Mouse (Mus musculus) skeletal muscle tissue, adult 2 months (tissue): ENCODE measurements around the gene Spry2.
A peak's percentile ranks its signal among the peaks of the same experiment; 100 is the strongest.

Experiments
- DNase-seq: peaks from one replicate; pipeline ENCODE4 v3.0.0-alpha.2; 2012; ENCODE audit warnings: low read depth, low spot score

The Spry2 gene

DNA sequence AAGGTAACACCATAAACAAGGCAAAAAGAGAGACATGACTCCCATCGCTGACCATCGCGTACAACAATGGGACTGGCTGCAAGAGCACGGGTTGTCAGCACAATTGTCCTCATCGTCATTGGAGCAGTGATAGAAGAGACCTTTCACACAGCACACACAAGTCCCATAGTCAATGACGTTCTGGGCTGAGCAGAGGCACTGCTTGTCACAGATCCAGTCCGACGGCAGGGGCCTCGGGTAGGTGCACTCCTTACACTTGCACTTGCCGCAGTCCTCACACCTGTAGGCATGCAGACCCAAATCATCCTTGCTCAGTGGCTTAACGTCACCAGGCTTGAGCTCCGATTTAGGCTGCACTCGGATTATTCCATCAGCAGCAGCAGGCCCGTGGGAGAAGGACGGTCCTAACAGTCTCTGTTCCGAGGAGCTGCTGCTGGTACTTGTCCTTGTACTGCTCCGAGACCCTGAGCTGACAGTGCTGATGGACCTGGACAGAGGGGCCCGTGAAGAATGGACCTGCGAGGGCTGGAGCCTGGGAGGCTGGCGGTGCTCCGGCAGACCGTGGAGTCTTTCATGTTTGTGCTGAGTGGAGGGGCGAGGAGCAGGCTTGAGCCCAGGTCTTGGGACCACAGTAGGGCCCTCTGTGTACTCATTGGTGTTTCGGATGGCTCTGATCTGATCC is 3.5 kb downstream of the Spry2 start:
- DNase-seq, result no peak

DNA sequence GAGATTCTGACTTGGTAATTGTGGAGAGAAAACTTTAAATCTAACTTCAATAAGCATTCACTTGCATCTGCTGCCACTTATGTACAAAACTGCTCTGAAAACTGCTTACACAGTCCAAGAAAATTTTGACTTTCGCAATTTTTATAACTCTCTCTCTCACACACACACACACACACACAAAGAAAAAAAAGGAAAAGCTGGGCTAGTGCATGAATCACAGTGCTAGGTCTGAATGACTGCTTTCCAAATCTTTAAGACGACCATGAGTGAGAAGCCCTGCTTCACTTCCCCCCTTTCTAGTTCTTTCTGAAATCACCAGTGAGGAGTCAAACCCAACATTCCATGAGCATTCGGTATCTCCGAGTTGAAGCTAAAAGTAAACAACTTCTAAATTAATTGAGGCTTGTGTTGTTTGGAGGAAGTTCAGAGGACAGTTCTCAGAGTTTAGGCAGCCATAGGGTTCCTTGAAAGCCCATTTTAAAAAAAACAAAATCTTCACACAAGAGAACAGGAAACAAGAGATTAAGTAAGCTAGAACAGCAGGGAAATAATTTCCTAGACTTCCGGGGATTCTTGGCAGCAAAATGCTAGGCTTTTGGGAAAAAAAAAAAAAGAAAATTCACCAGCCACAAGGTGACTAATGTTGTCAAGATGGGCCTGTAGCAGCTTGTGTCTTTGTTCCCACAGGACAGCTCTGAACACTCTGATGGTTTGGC is 5.9 kb downstream of the Spry2 start:
- peak; percentile 32 for DNase-seq

DNA sequence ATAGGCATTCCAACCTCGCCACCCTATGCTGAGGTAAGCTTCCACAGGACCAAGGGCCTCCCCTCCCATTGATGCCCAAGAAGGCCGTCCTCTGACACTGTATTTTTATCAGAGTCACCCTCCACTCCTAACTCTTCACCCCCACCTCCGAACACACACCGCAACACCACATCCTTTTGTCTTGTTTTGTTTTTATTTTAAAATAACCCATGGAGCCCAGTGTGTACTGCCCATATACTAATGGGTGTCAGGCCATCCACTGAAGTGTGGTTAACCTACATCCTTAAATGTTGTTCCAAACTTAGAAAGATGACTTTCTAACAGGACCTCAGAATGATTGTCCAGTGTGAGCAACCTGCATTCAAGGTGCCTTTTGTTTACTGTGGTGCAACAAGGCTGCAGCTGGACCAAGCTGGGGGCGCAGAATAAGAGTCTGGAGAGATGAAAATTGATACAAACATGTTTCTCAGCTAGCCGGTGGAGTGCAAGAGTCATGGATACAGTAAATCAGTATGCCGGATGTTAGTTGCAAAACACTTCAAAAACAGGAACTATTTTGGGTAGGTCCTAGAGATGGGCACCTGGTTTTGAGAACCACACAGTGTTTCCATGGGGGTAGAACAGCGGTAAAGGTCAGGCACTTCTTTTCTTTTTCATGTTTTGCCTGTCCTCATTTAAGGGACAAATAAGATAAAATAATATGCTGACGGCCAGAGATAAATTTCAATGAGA is 9.8 kb downstream of the Spry2 start:
- DNase-seq, result no peak

DNA sequence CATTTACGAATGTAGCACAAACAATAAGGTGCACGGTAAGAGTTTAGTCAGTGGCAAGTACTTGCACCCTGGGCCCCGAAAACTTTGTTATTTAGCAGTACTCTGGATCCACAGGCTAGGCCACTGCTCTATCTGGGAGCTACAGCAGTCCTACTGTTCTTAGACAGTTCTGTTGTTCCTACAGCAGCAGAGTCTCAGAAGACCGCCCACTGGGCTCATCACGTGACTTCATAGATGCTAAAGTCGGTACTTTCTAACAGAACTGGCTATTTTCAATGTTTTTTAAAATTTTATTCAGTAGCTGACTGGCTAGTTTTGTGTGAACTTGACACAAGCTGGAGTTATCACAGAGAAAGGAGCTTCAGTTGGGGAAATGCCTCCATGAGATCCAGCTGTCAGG is 11.4 kb downstream of the Spry2 start:
- DNase-seq, result no peak

DNA sequence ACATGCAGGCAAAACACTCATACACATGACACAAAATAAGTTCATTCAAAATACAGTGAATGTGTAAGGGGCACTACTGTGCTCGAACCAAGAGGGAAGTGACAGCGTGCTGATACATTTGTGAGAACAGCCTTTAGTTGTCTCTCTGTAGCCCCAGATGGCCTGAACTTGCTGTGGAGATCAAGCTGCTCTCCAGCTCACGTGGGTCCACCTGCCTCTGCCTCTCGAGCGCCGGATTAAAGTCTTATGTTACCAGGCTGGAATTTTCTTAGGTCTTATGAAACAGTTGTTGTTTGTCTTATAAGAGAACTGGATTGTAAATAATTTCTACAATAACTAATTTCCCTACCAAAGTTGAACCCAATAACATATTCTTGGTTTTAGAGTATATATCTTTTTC is 13.4 kb downstream of the Spry2 start:
- no peak for DNase-seq

DNA sequence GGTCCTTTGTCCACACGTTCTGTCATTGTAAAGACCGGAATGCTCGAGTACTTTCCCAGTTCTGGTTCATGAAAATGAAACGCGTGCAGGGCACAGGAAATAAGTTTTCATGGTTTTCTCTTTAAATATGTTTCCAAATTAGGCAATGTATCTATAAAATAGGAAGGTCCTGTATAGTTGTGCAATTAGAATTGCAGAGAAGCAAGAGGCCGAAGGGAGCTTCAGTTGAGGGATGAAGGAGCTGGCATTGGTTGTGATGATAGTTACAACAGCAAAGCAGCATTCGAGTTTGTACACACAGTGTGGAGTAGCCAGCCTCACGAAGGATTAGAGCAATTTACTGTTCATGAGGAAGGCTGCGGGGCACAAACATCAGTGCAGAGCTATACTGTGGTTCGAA is 18.3 kb downstream of the Spry2 start:
- no peak for DNase-seq

DNA sequence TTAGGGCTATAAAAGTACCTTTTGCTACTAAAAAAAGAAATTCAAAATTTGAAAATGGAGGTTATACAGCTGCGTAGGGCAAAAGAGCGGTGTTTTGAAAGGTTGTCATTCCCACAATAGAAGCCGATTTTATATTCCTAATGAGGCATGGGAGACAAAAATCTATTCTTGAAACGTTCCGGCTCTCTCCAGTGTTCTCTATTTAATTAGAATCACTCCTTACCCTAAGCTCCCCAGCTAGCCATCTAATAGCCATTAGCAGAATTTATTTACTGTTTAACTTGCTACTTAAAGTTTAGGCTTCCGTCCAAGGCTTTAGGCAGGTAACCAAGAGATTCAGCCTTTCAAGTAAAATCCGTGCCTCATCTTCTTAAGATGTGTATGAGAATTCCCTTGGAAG is 20.2 kb downstream of the Spry2 start:
- DNase-seq, result no peak

DNA sequence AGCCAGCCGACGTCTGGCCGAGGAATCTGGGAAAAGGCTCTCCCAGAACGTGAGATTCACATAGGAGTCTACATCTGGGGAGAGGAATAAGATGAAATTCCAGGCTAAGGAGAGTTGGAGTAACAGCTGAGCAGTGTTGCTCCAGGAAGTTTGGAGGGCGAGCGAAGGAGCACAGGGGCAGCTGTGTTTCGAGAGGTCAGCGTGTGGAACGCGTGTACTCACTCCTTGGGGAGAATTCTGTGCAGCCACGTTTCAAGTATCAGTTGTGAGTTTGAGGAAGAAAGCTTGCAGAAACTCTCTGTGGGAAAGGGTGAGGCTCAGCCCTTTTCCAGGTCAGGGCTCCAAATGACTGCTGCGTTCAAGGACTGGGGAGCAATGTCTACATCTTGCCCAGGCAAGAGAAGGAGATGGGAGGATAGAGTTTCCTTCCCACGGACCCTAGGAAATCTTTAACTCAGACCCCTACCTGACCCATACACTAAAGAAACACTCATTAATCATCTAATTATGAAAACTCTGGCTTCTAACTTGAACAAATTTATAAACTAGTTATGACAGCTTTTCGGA is 26.2 kb downstream of the Spry2 start:
- DNase-seq, result peak; percentile 18

DNA sequence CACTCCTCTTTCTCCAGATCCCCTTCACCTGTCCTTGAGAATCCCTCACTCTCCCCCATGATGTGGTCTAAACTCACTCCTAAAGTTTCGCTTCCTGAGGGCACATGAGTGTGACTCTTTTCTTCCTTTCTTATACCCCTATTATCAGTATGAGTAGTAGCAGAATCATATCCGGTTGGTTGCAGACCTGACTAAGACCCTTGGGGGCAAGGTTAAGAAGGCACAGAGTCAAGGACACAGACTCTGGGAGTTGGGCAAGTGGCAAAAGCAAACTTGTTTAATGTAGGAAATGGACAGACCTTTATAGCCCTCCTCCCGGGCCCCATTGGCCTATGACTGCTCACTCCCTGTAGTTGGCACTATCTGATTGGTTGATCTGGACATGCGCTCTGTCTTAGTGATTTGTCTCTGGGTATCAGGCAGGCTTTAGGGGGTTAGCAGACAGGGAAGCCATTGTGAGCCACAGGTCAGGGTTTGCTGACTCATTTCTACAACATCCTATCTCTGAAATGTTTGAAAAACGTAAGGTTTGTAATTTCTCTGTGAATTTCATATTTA is 31.2 kb downstream of the Spry2 start:
- DNase-seq, result no peak

DNA sequence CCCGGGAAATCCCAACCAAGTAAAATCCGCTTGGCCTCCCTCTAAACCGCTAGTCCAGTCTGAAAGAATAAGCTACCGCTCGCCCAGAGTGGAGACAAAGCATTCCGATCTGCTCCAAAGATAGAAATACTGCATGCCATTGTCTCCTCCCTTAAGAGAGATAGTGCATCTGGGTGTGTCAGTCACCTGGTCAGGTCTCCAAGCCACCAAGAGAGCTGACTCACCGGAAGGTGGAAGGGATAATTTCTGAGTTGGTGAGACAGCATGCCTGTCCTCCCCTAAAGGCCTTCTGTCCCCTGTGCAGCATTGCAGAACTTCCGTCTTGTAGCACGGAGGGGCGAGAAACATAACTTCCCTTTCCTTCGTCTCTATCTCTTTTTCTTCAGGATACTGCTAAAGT is 34.4 kb downstream of the Spry2 start:
- no peak for DNase-seq

DNA sequence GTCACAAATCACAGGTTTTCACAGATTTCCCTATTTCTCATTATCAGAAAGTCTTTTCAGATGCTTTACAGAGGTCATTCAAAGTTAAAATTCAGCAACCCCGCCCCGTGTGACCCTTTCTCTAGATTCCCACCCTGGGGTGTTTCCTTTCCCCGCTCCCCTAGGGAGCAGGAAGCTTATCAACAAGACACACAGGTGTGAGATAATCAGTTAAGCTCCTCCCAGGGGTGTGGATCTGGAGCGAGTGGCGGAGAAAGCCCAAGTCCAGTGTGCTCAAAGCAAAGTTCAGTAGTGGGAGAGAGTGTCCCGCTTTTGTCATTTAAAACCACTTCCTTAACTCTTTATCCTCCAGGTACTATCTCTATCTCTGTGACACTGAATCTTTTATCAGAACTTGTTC is 35.7 kb downstream of the Spry2 start:
- no peak for DNase-seq

DNA sequence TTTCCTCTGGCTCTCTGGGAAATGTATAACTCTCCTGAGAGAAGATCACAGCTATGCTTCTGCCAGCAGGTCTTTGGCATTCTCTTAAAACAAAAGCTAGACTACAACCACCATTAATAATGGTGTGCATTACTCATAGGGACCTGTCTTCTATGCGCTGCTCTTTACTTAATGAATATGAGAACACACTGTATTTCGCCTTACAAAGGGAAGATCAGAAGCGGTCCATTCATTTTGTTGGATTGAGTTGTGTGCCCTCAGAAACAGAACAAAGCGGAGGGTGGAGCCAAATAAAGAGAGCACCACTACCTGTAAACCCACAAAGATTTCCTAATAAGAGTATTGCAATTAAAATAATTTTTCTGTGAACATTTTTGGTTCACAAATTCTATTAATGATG is 36.3 kb downstream of the Spry2 start:
- no peak for DNase-seq

DNA sequence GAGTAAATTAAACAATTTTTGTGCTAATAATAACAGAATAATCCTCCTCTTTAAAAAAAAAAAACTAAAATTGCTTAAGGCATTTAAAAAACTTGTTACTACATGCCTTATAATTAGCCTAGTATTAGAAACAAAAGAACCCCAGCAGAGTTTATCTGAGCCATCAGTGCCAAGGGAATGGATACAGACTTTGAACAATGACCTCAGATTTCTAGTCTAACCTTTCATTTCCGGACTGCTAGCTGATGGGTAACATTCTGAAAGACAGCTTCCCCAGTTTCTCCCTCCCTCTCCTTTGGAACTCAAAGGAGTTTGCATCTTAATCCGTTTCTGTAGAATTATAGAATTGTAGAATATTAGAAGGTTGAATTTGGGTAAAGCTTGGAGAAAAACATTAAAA is 36.7 kb downstream of the Spry2 start:
- no peak for DNase-seq

DNA sequence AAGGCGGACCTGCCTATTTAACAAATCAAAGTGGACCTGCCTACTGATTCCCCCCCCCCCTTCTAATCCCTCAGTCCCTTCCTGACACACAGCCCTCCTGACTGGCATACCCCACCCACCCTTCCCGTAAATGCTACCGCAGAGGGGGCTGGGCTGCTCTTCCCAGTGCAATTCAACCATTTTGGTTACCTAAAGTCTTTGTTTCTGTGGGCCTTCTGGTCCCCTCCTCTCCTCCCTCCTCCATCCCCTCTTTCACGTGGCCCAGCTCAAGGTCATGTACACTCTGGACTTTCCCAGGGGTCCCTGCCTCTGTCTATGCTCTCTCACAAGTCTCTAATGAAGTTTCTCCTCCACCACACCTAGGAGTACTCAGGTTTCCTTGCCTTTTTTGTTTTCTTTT is 37.3 kb downstream of the Spry2 start:
- DNase-seq, result no peak

DNA sequence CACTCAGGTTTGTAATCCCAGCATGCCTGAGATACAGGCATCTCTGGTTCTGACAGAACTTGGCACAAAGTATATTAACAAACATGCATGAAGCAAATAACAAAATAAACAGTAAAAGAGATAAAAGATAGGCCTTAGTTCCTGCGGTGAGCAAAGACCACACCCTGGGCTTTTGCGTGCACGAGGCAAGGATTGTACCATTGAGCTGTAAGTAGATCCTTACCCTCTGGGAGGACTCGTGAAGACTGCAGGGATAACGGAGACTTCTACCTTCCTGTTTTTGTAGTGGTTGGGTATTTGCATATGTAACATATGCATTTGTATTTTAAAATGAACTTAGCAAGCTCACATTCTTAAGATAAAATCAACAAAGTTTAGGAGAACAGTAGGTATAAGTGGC is 37.7 kb downstream of the Spry2 start:
- DNase-seq, result no peak

DNA sequence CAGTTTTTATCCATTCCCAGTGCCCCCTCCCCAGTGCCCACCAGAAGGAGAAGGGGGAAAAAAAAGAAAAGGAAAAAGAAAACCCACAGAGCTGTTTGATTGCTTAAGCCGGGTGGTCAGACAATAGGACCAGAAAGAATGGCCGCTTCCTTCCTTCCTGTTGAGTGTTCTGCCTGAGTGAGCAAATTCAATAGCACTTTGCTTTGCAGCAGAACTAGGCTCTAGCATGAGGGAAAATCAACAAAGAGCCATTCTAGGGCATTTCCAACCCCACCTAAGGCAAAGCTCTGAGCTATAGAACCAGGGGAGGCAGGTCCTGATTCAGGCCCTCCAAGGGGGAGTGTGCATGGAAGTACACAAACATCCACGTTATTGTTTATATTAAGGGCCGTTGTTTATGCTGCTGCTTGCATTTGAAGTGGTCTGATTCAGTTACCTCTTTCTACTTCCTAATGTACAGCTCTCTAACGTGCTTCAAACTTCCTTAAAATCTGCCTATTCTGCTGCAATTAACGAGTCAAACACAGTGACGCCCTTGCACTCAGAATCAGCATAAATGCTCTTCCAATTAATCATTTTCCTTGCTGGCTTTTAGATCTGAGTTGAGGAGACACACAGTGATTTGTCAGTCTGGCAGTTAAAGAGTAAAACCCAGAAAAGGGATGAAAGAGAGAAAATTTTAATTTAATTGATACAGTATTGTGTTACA is 45.1 kb downstream of the Spry2 start:
- no peak for DNase-seq
